Mouse (Mus musculus) lung, embryonic 16.5 days (tissue): ENCODE results near the gene Gm20767. TPM values are rescaled to one million over a fixed set of nuclear protein-coding genes. Genes with fewer than 3 reads are reported as not detected.
"Not testable (repeated sequence)": the region's sequence is repeated elsewhere in the genome, so short reads cannot be mapped to it uniquely, and the experiment has no call there.

Experiments
- ATAC-seq: fragments of 200-750 bp; cut with Nextera tagmentation; 2 replicates; pipeline ENCODE4 v1.8.0; 2017; ENCODE audit warnings: low read depth, mild to moderate bottlenecking, moderate library complexity
- H3K27ac ChIP-seq: fragments of 300-500 bp; sonication (generic); 2 replicates; pipeline ENCODE4 v1.5.1; 2014; ENCODE audit warnings: mild to moderate bottlenecking, control low read depth, low read length
- H3K27me3 ChIP-seq: fragments of 300-500 bp; sonication (generic); 2 replicates; pipeline ENCODE4 v1.6.1; 2014; ENCODE audit warnings: low read depth, low read length, mixed read lengths; ENCODE audit not compliant: control insufficient read depth, insufficient read depth
- H3K36me3 ChIP-seq: fragments of 300-500 bp; sonication (generic); 2 replicates; pipeline ENCODE4 v1.6.1; 2014; ENCODE audit warnings: low read length; ENCODE audit not compliant: control insufficient read depth, insufficient read depth
- H3K4me1 ChIP-seq: fragments of 300-500 bp; sonication (generic); replicated peaks from 2 replicates; pipeline ENCODE4 v1.6.1; 2014; ENCODE audit warnings: low read length, mixed read lengths; ENCODE audit not compliant: control insufficient read depth, insufficient read depth
- H3K4me2 ChIP-seq: fragments of 300-500 bp; sonication (generic); 2 replicates; pipeline ENCODE4 v1.6.1; 2014; ENCODE audit warnings: low read depth, low read length, control low read depth
- H3K4me3 ChIP-seq: fragments of 300-500 bp; sonication (generic); 2 replicates; pipeline ENCODE4 v1.5.1; 2014; ENCODE audit warnings: mild to moderate bottlenecking, low read length, control low read depth
- H3K9ac ChIP-seq: fragments of 300-500 bp; sonication (generic); 2 replicates; pipeline ENCODE4 v1.6.1; 2014; ENCODE audit warnings: low read length, control low read depth
- H3K9me3 ChIP-seq: fragments of 300-500 bp; sonication (generic); 2 replicates; pipeline ENCODE4 v1.6.1; 2016; ENCODE audit warnings: low read length; ENCODE audit not compliant: control insufficient read depth
- WGBS: fragments of 180-500 bp; shearing (Covaris S2); extraction: QIAGEN DNeasy Blood & Tissue Kit; methylation state at CpG from one replicate; pipeline ENCODE4 v1.1.7; 2014; 5-methylcytosine and 5-hydroxymethylcytosine counted together
- polyA plus RNA-seq: library from polyadenylated mRNA; unstranded; fragments of >200 nt; fragmentation: Nextera tagmentation; extraction: Ambion mirVana; gene quantifications from 2 replicates; pipeline ENCODE4 v1.2.1, GENCODE M21; 2015

Gm20767 gene
- not detected in 2 replicates for polyA plus RNA-seq

DNA sequence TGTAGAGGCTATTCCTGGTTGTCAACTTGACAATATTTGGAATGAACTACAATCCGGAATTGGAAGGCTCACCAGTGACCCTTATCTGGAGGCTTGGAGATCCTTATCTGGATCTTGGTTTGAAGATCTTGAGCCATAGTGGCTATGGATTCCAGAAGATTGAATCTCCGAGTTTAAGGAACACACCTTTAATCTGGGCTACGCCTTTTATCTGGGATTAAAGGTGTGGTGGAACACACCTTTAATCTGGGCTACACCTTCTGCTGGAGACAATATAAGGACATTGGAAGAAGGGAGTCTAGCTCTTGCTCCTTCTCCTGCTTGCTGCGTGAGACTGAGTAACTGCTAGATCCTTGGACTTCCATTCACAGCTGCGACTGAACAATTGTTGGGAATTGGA is at the start of gene Gm20767:
Gene Gm20767, plus strand, starts transcription at position 301 of the 400 bp plus-strand sequence.
- not testable (repeated sequence) for H3K9ac ChIP-seq, H3K4me1 ChIP-seq, H3K27me3 ChIP-seq, ATAC-seq, H3K27ac ChIP-seq, H3K9me3 ChIP-seq, H3K4me3 ChIP-seq, H3K36me3 ChIP-seq, H3K4me2 ChIP-seq
- 80% methylated on average over 1 of the region's 5 CpGs for WGBS

DNA sequence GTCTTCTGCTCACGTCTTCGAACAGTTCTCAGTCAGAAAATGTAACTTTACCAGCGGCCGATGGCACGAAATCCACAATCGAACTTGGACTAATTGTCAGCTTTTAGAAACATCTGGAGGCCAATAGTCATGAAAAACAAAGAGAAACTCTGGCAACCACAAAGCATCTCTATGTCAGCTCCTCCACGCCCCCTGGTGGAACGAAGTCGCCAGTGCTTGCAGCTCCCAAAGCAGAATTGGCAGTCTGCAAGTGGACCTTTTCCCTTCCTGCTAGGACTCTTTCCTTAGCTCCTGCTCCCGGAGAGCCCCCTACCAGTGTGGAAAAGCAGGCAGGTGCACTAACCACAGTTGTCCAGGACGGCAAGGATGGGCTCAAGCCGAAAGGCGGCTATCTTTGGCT is 47.1 kb upstream of the Gm20767 start:
- H3K9ac ChIP-seq, H3K36me3 ChIP-seq, H3K9me3 ChIP-seq, H3K27ac ChIP-seq, H3K27me3 ChIP-seq, H3K4me3 ChIP-seq, H3K4me2 ChIP-seq, ATAC-seq, H3K4me1 ChIP-seq: not testable (repeated sequence)
- no CpG with 5 or more reads among the region's 13 CpGs for WGBS

DNA sequence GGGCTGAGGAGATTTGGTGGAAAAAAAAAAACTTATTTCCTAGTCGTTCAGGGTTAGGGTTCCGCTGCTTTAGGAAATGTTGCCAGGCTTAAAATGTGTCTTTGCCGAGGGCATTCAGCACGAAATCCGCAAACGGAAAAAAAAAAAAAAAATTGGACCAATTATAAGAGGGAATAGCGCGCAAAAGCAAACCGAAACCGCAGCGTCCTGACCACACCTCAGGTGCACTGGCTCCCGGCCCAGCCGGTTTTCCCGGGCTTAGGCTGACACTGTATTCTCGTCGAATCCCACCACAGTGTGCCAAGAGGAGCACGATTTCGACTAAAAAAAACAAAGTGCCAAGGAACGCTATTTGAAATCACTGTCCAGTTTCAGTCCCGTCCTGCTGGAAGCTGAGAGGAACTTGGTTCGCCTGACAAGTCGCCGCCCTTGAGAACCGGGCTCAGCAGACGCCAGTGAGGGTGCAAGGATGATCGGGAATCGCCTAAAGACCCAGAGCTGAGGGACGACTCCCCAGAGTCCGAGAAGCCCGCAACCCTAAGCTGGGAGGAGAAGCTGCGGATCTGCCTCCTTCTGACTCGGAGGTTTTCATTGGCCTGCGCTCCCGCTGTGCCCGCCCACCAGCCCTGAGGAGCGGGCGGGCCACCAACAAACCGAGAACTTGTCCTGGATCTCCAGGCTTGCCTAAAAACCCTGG is 43.7 kb upstream of the Gm20767 start:
- H3K9me3 ChIP-seq, H3K27ac ChIP-seq, H3K36me3 ChIP-seq, H3K27me3 ChIP-seq, H3K4me1 ChIP-seq, H3K9ac ChIP-seq: not testable (repeated sequence)
- Histone ChIP-seq H3K4me2 (peak overlapping the region; percentile 43), H3K4me3 (peak overlapping the region; percentile 30)
- under 1% methylated on average over 22 of the region's 38 CpGs for WGBS
- peak; percentile 81 for ATAC-seq

DNA sequence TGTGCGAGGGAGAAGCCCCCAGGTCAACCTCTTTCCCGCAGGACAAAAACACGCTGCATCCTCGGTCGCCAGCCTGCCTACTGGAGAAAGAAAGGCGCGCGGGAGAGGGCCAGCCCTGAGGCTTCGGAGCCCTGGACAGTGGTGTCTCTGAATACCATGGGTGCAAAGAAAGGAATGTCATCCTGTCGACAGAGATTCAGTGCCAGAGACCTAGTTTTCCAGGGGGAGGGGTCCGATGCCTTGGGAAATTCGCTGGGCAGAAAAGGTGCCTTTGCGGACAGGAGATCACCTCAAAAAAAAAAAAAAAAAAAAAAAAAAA is 43.1 kb upstream of the Gm20767 start:
- H3K9me3 ChIP-seq, H3K27ac ChIP-seq, H3K27me3 ChIP-seq, H3K9ac ChIP-seq, H3K4me3 ChIP-seq, H3K36me3 ChIP-seq, H3K4me1 ChIP-seq: not testable (repeated sequence)
- peak overlapping the region; percentile 25; the same call in 1 of the 2 replicates for H3K4me2 ChIP-seq
- 0% methylated on average over 5 of the region's 13 CpGs for WGBS
- ATAC-seq: 0 out of 2 replicates have a peak, but pooled peaks have one; percentile 21

DNA sequence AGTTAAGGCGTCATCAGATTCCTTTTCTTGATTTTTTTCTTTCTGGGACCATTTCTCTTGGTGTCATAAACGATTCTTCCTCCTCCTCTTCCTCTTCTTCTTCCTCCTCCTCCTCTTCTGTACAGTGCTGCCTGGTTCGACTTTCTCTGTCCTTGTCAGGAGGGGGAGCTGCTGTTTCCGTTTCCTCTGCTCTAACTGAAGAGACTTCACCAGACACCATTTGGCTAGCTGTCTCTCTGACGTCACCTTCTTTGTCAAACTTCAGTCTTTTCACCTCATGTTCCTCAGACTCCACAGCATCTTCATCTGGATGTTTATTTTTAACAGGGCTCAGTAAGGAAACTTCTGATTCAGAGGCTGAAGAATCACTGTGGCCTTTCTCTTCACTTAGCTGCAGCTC is 40.7 kb upstream of the Gm20767 start:
- not testable (repeated sequence) for ATAC-seq, H3K27ac ChIP-seq, H3K9ac ChIP-seq, H3K4me1 ChIP-seq, H3K4me2 ChIP-seq, H3K9me3 ChIP-seq, H3K36me3 ChIP-seq, H3K27me3 ChIP-seq, H3K4me3 ChIP-seq
- WGBS: no CpG with 5 or more reads among the region's 5 CpGs

DNA sequence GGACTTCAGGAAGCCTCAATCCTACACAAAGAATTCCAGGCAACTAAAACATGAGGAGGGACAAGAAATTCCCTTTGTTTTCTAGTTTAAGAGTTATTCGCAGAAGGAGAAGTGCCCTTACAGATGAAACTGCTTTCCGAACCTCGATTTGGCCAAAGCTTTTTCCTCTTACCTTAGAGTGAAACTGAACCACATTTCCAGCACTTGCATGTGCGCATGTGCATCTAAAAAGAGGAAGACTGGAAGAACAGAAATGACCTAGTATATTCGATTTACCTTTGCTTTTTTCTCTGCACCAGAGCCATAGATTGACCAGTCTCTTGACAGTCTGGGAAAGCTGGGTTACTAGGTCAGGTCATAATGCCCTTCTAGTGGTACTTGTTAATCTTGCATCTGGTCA is 33.5 kb upstream of the Gm20767 start:
- not testable (repeated sequence) for ATAC-seq, H3K4me2 ChIP-seq, H3K4me3 ChIP-seq, H3K27me3 ChIP-seq, H3K9me3 ChIP-seq, H3K36me3 ChIP-seq, H3K4me1 ChIP-seq, H3K27ac ChIP-seq, H3K9ac ChIP-seq
- WGBS: no CpG with 5 or more reads among the region's 5 CpGs

DNA sequence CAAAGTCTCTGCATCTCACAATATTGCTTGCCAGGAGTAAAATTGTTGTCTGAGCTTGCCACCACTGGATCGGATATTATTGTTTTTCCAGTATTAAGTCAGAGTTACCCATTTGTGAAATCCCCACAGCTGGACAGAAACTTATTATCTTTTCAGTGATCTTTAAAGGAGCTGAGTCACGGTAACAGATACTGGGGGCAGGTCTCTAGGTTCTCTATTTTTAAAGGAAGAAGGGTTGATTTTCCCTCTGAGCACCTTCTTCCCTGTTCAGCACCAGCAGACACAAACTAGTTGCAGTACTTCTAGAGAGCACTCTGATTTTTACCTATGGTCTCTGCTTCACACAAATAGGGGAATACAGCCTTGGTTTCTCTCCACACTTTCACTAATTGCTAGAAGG is 33.0 kb upstream of the Gm20767 start:
- H3K4me2 ChIP-seq, H3K9ac ChIP-seq, ATAC-seq, H3K27ac ChIP-seq, H3K4me1 ChIP-seq, H3K9me3 ChIP-seq, H3K4me3 ChIP-seq, H3K27me3 ChIP-seq, H3K36me3 ChIP-seq: not testable (repeated sequence)
- 52% methylated on average over 1 of the region's 2 CpGs for WGBS

DNA sequence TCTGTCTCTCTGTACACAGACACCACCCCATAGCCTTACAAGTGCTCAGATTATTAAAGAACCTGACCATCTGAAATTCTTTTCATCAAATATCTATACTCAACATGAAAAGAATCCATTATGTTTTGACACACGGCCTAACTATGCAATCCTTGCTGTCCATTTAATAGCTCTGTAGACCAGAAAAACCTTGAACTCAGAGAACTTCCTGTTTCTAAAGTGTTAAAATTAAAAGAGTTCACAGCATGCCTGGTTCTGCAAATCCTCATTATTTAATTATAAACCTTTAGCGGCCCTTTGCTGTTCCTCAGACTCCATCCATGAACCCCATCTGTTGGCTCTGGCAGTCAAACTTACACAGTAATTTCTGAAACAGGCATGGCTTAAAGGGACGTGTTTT is 2.3 kb downstream of the Gm20767 start:
- not testable (repeated sequence) for H3K4me1 ChIP-seq, H3K27me3 ChIP-seq, ATAC-seq, H3K9me3 ChIP-seq, H3K4me2 ChIP-seq, H3K27ac ChIP-seq, H3K9ac ChIP-seq, H3K36me3 ChIP-seq, H3K4me3 ChIP-seq
- 70% methylated on average over 2 of the region's 3 CpGs for WGBS

DNA sequence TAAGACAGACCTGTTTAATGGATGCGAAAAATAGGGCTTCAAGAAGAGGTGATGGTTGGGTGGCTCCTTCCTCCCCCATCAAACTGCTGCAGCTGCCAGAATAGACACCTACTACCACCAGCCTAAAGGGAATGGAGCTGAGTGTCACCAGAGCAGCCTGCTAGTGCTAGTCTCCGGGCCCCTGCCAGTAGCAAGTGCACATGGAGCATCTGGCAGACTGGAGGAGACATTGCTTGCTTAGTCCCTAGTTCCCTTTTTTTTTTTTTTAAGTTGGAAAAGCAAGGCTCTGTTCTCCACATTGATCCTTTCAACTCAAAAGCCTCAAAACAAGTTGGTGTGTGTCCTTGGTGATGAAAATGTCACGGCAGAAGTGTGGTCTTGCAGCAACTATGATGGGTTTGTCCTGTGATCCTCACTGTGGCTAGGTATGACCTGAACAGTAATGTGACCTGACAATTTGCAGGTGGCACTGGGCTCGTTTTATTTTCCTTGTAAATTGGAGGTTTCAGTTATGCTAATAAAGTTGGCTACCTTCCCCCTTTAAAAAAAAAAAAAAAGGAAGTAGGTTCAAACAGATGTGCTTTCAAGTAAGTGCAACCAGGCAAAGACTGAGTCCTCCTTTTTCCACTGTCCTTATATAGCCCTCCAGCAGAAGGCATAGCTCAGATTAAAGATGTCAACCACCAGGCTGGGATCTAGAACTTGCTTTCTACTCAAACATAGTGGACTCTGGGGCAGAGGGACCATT is 9.8 kb downstream of the Gm20767 start:
- not testable (repeated sequence) for H3K27me3 ChIP-seq, H3K4me1 ChIP-seq, H3K9me3 ChIP-seq, H3K9ac ChIP-seq, H3K4me3 ChIP-seq, H3K4me2 ChIP-seq, H3K27ac ChIP-seq, ATAC-seq, H3K36me3 ChIP-seq
- WGBS: 53% methylated on average over 3 of the region's 4 CpGs
